Mouse (Mus musculus) limb, embryonic 14.5 days (tissue): ENCODE results near the gene March5. TPM values are rescaled to one million over a fixed set of nuclear protein-coding genes. Genes with fewer than 3 reads are reported as not detected.
"Not testable (repeated sequence)": the region's sequence is repeated elsewhere in the genome, so short reads cannot be mapped to it uniquely, and the experiment has no call there.

Experiments used
- ATAC-seq: fragments of 200-750 bp; cut with Nextera tagmentation; 2 replicates; pipeline ENCODE4 v1.8.0; 2017; ENCODE audit warnings: low read depth, moderate number of reproducible peaks, moderate TSS enrichment; ENCODE audit not compliant: low FRiP score
- DNase-seq: peaks from one replicate; pipeline ENCODE4 v3.0.0-alpha.2; 2015; ENCODE audit warnings: low spot score
- H3K27ac ChIP-seq: fragments of 300-500 bp; sonication (generic); replicated peaks from 2 replicates; pipeline ENCODE4 v1.5.1; 2014; ENCODE audit warnings: low read depth, mild to moderate bottlenecking, low read length, moderate library complexity, mixed read lengths
- H3K27me3 ChIP-seq: fragments of 300-500 bp; sonication (generic); 2 replicates; pipeline ENCODE4 v1.6.1; 2014; ENCODE audit warnings: low read length, mixed read lengths; ENCODE audit not compliant: control insufficient read depth, insufficient read depth
- H3K36me3 ChIP-seq: fragments of 300-500 bp; sonication (generic); 2 replicates; pipeline ENCODE4 v1.6.1; 2014; ENCODE audit warnings: mild to moderate bottlenecking, low read length, moderate library complexity, mixed read lengths; ENCODE audit not compliant: control insufficient read depth, insufficient read depth
- H3K4me1 ChIP-seq: fragments of 300-500 bp; sonication (generic); 2 replicates; pipeline ENCODE4 v1.6.1; 2014; ENCODE audit warnings: antibody characterized with exemption, low read length, mixed read lengths; ENCODE audit not compliant: control insufficient read depth, insufficient read depth
- H3K4me2 ChIP-seq: fragments of 300-500 bp; sonication (generic); replicated peaks from 2 replicates; pipeline ENCODE4 v1.6.1; 2014; ENCODE audit warnings: low read depth, mild to moderate bottlenecking, low read length, moderate library complexity; ENCODE audit not compliant: severe bottlenecking
- H3K4me3 ChIP-seq: fragments of 300-500 bp; sonication (generic); replicated peaks from 2 replicates; pipeline ENCODE4 v1.5.1; 2014; ENCODE audit warnings: low read length
- H3K9ac ChIP-seq: fragments of 300-500 bp; sonication (generic); 2 replicates; pipeline ENCODE4 v1.6.1; 2014; ENCODE audit warnings: mild to moderate bottlenecking, low read depth, low read length, moderate library complexity; ENCODE audit not compliant: severe bottlenecking
- H3K9me3 ChIP-seq: fragments of 300-500 bp; sonication (generic); 2 replicates; pipeline ENCODE4 v1.6.1; 2016; ENCODE audit warnings: low read length; ENCODE audit not compliant: control insufficient read depth
- POLR2A ChIP-seq: fragments of 200-500 bp; IDR thresholded peaks from 2 replicates; pipeline ENCODE4 v1.8.0; 2012; ENCODE audit warnings: inconsistent platforms, mild to moderate bottlenecking, moderate library complexity, borderline replicate concordance; ENCODE audit not compliant: insufficient read depth, insufficient read length; ENCODE audit errors: extremely low read depth
- WGBS: fragments of 180-500 bp; shearing (Covaris S2); extraction: QIAGEN DNeasy Blood & Tissue Kit; methylation state at CpG from one replicate; pipeline ENCODE4 v1.1.7; 2014; 5-methylcytosine and 5-hydroxymethylcytosine counted together
- polyA plus RNA-seq, 2 experiments: library from polyadenylated mRNA; depleted of rRNA in 1 of 2; stranded (reverse) in 1 of 2; unstranded in 1 of 2; fragments of >200 nt; fragmentation: Nextera tagmentation in 1 of 2; extraction: Ambion mirVana in 1 of 2; gene quantifications; 2 replicates each; pipeline versions ENCODE4 v1.2.1 to v1.2.3; 2012 to 2014

March5 gene
- polyA plus RNA-seq, 2 experiments: 67.0 to 106 TPM

GRCm38 (mm10) chr19:37203371-37203770 lies 4.0 kb upstream of the March5 start:
- no peak overlapping the region for H3K27ac ChIP-seq
- H3K4me1 ChIP-seq: no peaks in the 10 kb centered on the region
- WGBS: 94% methylated on average over 1 of the region's 1 CpGs
- no peak overlapping the region for H3K4me3 ChIP-seq
- H3K9ac ChIP-seq: no peak overlapping the region
- H3K36me3 ChIP-seq: no peaks in the 10 kb centered on the region
- no peaks in the 10 kb centered on the region for H3K9me3 ChIP-seq
- no peak for TF ChIP-seq POLR2A
- H3K4me2 ChIP-seq: no peak overlapping the region
- ATAC-seq (no peak), DNase-seq (no peak)
- no peaks in the 10 kb centered on the region for H3K27me3 ChIP-seq

GRCm38 (mm10) chr19:37205155-37205554 lies 2.2 kb upstream of the March5 start:
- not testable (repeated sequence) for H3K27me3 ChIP-seq, H3K27ac ChIP-seq, H3K4me2 ChIP-seq, H3K4me3 ChIP-seq, H3K36me3 ChIP-seq, H3K9me3 ChIP-seq, ATAC-seq, H3K9ac ChIP-seq, DNase-seq
- peaks cover 13% of the 10 kb centered on the region for H3K4me1 ChIP-seq

- Histone ChIP-seq H3K27me3 (no peaks in the 10 kb centered on the region), H3K27ac (peak overlapping the region; percentile 92; the same call in 1 of the 2 replicates), H3K9ac (peak overlapping the region; percentile 99), H3K9me3 (no peaks in the 10 kb centered on the region), H3K4me2 (peak overlapping the region; percentile 76), H3K4me1 (peaks cover 13% of the 10 kb centered on the region), H3K4me3 (peak overlapping the region; percentile 98), H3K36me3 (peaks cover 15% of the 10 kb centered on the region)
- DNase-seq: peak; percentile 17
- WGBS: under 1% methylated on average over 37 of the region's 47 CpGs
- TF ChIP-seq POLR2A: no peak
- peak; percentile 58 for ATAC-seq
These were observed 571 bp upstream of the March5 start for GRCm38 (mm10) chr19:37206641-37207302.

GRCm38 (mm10) chr19:37208176-37208755 lies 923 bp downstream of the March5 start, which contains the start of gene Cpeb3:
Cpeb3 (minus strand) TSS chr19:37208601.
- H3K36me3 ChIP-seq: peaks cover 28% of the 10 kb centered on the region
- H3K27me3 ChIP-seq: no peaks in the 10 kb centered on the region
- H3K4me3 ChIP-seq: peak within 1 kb of the TSS; percentile 98
- H3K27ac ChIP-seq: peak within 1 kb of the TSS; percentile 92
- peak; percentile 56 for DNase-seq
- no peak for TF ChIP-seq POLR2A
- peak within 1 kb of the TSS; percentile 99 for H3K9ac ChIP-seq
- no peak for ATAC-seq
- no peaks in the 10 kb centered on the region for H3K9me3 ChIP-seq
- under 1% methylated on average over 15 of the region's 15 CpGs for WGBS
- peaks cover 13% of the 10 kb centered on the region for H3K4me1 ChIP-seq
- H3K4me2 ChIP-seq: peak within 1 kb of the TSS; percentile 76

- no peaks in the 10 kb centered on the region for H3K27me3 ChIP-seq
- peak overlapping the region; percentile 76 for H3K4me2 ChIP-seq
- no peak overlapping the region for H3K27ac ChIP-seq
- 69% methylated on average over 7 of the region's 7 CpGs for WGBS
- H3K9ac ChIP-seq: 0 out of 2 replicates have a peak overlapping the region, but pooled peaks have one; percentile 40
- ATAC-seq (no peak), DNase-seq (no peak)
- H3K4me1 ChIP-seq: peaks cover 13% of the 10 kb centered on the region
- no peaks in the 10 kb centered on the region for H3K9me3 ChIP-seq
- H3K4me3 ChIP-seq: peak overlapping the region; percentile 98
- TF ChIP-seq POLR2A: no peak
- peaks cover 34% of the 10 kb centered on the region for H3K36me3 ChIP-seq
These were observed 1.6 kb downstream of the March5 start for GRCm38 (mm10) chr19:37208986-37209385.
